10 mouse cellular contexts compared by ENCODE assay signal in the genomic region with DNA sequence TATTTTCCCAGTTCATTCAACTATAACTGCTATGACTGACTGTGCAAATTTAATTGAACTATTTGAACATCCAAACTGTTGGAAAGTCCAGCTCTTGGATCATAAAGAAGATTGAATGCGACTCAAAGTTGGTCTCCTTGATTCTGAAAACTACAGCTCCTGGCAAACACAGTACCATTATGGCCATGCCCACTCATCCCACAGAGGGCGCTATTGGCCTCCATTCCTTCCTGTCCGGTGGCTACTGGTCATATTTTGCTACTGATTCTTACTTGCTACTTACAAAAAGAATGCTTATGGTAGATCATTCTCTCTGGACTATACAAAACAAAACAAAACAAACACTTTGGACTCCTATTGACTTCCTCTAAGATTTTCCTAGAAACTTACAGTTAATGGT.
A peak's percentile ranks its signal among the peaks of the same experiment; 100 is the strongest.
DNase-seq lines count a peak whose midpoint lies in the region; ATAC-seq and TF ChIP-seq lines count a peak whose summit lies in the region.
"Had no signal": no experiment of that assay in that cellular context is flagged by ENCODE, and none has a peak within 500 bp of the region (broad histone marks: within the 10 kb centered on the region; RNA-seq: fewer than 3 reads in every experiment).

No protein-coding gene starts in this region.

- TF ChIP-seq POLR2A in bone marrow, adult 2 months (IDR thresholded peaks at IDR 0.05; ENCODE audit: borderline replicate concordance, control insufficient read depth, low read depth, low read length) = no peak

- no peak for ATAC-seq in hindbrain, embryonic 12.5 days (ENCODE audit: low FRiP score)
- ATAC-seq in frontal cortex, adult (ENCODE audit: low TSS enrichment) = peak; percentile 74

- H3K36me3 ChIP-seq in hindbrain, embryonic 10.5 days = no peaks in the 10 kb centered on the region
- H3K36me3 ChIP-seq in hindbrain, embryonic 12.5 days = no peaks in the 10 kb centered on the region
- H3K36me3 ChIP-seq: embryonic facial prominence, embryonic 13.5 days had no signal

- no peak overlapping the region for H3K4me3 ChIP-seq in hindbrain, embryonic 10.5 days
- no peak overlapping the region for H3K4me3 ChIP-seq in hindbrain, embryonic 12.5 days
- H3K4me3 ChIP-seq in bone marrow, adult 2 months (replicated peaks; ENCODE audit: control insufficient read depth, low read depth, low read length) = no peak overlapping the region
- H3K4me3 ChIP-seq: embryonic facial prominence, embryonic 13.5 days; megakaryocyte, embryonic 14.5 days had no signal

- WGBS in hindbrain, embryonic 10.5 days = 21% methylated on average over 3 of the region's 3 CpGs
- WGBS in hindbrain, embryonic 12.5 days = 28% methylated on average over 3 of the region's 3 CpGs
- WGBS in bone marrow, adult 2 months = 16% methylated on average over 3 of the region's 3 CpGs

- H3K27me3 ChIP-seq in hindbrain, embryonic 10.5 days (ENCODE audit: insufficient read depth, poor library complexity, severe bottlenecking) = 0 out of 2 replicates have a peak, but pooled peaks cover 2% of the 10 kb centered on the region
- 0 out of 2 replicates have a peak, but pooled peaks cover 3% of the 10 kb centered on the region for H3K27me3 ChIP-seq in hindbrain, embryonic 12.5 days
- H3K27me3 ChIP-seq: embryonic facial prominence, embryonic 13.5 days had no signal

- H3K9me3 ChIP-seq in hindbrain, embryonic 10.5 days = no peaks in the 10 kb centered on the region
- no peaks in the 10 kb centered on the region for H3K9me3 ChIP-seq in hindbrain, embryonic 12.5 days (replicated peaks)
- H3K9me3 ChIP-seq: embryonic facial prominence, embryonic 13.5 days; megakaryocyte, embryonic 14.5 days had no signal

- H3K4me2 ChIP-seq in hindbrain, embryonic 12.5 days (replicated peaks) = no peak overlapping the region
- H3K4me2 ChIP-seq: embryonic facial prominence, embryonic 13.5 days had no signal

- peak; percentile 60 for DNase-seq in hindbrain, embryonic 10.5 days (ENCODE audit: low spot score)
- peak; percentile 3 to 46 for DNase-seq in CD8-positive naive resting alpha-beta T cell, adult 2 months (ENCODE audit: low read depth in 2 of 2, low spot score in 2 of 2)
- peak; percentile 22 to 60 for DNase-seq in layer of hippocampus, adult 8-10 months (ENCODE audit: low spot score in 2 of 2)
- peak; percentile 72 for DNase-seq in lung, postnatal 36 days
- DNase-seq in thymus, postnatal 36 days = peak; percentile 42 to 52

- no peaks in the 10 kb centered on the region for H3K4me1 ChIP-seq in hindbrain, embryonic 10.5 days (replicated peaks)
- H3K4me1 ChIP-seq in hindbrain, embryonic 12.5 days = no peaks in the 10 kb centered on the region
- peaks cover 2% of the 10 kb centered on the region; the same call in 1 of the 2 replicates for H3K4me1 ChIP-seq in bone marrow, adult 2 months (ENCODE audit: control insufficient read depth, insufficient read depth, low read length)
- H3K4me1 ChIP-seq: embryonic facial prominence, embryonic 13.5 days had no signal

- no peak overlapping the region for H3K9ac ChIP-seq in hindbrain, embryonic 12.5 days
- H3K9ac ChIP-seq: embryonic facial prominence, embryonic 13.5 days had no signal

- no peak overlapping the region for H3K27ac ChIP-seq in hindbrain, embryonic 10.5 days
- no peak overlapping the region for H3K27ac ChIP-seq in hindbrain, embryonic 12.5 days
- no peak overlapping the region for H3K27ac ChIP-seq in bone marrow, adult 2 months (ENCODE audit: control insufficient read depth, insufficient read depth, low read depth, low read length, poor library complexity)
- H3K27ac ChIP-seq: embryonic facial prominence, embryonic 13.5 days had no signal

- TF ChIP-seq CTCF in bone marrow, adult 2 months (IDR thresholded peaks at IDR 0.05; ENCODE audit: control insufficient read depth, insufficient read depth, low read length) = peak; percentile 70
